Mouse (Mus musculus): ENCODE measurements around the gene Pxt1.

The Pxt1 gene

DNA sequence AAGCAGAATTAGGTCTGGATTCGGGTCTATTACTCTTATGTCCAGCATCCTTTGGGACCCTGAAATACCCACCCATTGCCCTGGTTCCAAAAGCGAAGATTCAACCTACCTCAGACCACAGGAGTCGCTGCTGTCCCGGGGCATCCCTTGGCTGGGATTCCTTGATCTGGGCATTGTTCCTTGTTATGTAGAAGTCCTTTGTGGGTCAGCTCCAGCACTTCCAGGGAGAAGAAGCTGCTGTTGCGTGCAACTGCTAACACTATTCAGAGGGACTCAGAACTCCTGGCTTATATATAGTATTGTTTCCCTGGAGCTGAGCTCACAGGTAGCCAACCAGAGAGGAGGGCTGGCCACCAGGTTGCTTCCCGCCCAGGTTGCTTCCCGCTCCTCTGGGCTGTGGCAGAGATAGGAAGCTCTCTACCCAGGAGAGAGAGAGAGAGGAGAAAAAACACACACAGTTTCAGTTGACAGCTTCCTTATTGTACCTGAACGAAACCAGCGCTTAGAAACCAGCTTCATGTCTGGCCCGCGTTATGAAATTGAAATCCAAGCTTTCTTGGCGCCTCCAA lies 28.5 kb downstream of the Pxt1 start, which contains the start of gene 4930539E08Rik:
Gene 4930539E08Rik (minus strand): TSS at position 265 of the 569 bp plus-strand sequence.
- in situ Hi-C loops (cut with MboI, MseI), result no loop called here

DNA sequence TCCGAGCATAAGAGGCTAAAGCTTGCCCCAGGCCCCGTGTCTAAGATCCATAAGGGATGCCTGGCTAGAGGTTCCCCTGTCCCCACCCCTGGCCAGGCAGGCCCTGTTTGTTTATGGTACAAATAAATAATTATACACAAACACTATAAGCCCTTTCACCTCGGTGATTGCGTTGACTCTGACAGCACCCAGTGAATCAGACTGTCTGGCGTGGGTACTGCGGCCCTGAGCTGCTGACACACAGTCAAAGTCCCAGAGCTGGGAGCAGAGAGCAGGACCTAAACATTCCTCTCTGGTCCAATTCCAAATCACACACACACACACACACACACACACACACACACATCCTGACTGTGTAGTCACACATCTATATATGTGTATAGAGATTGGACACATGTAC lies 29.7 kb downstream of the Pxt1 start:
- in situ Hi-C loops (cut with MboI, MseI), result no loop called here

DNA sequence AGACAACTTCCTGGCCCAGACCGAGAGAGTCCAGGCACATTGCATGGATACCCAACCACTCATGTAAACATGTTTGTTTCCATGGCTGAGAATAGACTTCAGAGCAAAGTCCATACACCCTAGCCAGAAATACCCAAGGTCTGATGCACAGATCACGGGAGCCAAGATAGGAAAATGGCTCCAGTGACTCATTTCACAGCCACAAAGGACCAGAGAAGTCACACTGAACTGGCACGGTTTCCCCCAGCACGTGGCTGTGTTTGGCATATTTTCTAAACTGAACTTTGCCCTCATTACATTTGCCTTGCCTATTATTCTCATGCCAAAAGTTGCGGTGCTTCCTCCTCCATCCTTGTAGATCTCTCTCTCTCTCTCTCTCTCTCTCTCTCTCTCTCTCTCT lies 30.4 kb downstream of the Pxt1 start:
- in situ Hi-C loops (cut with MboI, MseI), result no loop called here

- in situ Hi-C loops (cut with MboI, MseI), result no loop called here
Measured at GRCm38 (mm10) chr17:28910139-28910538, 33.5 kb downstream of the Pxt1 start.

GRCm38 (mm10) chr17:28909252-28909941 lies 34.2 kb downstream of the Pxt1 start:
- in situ Hi-C loops (cut with MboI, MseI), result no loop called here

DNA sequence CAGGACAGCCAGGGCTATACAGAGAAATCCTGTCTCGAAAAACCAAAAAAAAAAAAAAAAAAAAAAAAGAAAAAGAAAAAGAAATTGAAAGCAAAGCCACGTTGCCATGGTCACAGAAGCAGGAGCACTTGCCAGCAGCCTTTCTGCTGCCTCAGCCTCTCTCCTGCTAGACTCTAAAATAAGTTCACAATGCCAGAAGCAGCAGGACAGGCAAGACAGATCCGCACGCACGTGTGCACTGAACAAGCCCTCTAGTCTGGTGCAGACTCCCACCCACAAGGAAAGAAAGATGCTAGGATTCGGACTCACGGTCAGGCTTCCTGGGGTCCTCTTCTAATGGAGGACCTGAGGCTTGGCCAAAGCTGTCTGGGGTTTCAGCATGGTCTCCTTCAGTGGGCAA lies 35.7 kb downstream of the Pxt1 start:
- in situ Hi-C loops (cut with MboI, MseI), result no loop called here

- in situ Hi-C loops (cut with MboI, MseI), result no loop called here
Measured at GRCm38 (mm10) chr17:28905377-28905916, 38.2 kb downstream of the Pxt1 start.

GRCm38 (mm10) chr17:28904546-28905376 lies 38.9 kb downstream of the Pxt1 start:
- in situ Hi-C loops (cut with MboI, MseI), result no loop called here

DNA sequence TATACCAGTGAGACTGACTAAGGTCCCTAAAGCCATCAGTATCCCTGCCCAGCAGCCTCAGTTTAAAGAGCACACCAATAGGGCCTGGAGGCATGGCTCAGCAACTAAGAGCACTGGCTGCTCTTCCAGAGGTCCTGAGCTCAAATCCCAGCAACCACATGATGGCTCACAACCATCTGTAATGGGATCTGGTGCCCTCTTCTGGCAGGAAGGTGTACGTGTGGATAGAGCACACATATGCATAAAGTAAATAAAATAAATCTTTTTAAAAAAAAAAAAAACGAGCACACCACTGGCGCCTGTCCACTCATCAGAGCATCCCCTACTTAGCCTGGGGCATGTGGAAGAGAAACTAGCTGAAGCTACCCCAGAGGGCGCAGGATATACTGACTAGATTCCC lies 42.1 kb downstream of the Pxt1 start:
- in situ Hi-C loops (cut with MboI, MseI), result no loop called here

GRCm38 (mm10) chr17:28899427-28899826 lies 44.2 kb downstream of the Pxt1 start:
- in situ Hi-C loops (cut with MboI, MseI), result no loop called here

GRCm38 (mm10) chr17:28898249-28898648 lies 45.4 kb downstream of the Pxt1 start:
- in situ Hi-C loops (cut with MboI, MseI), result no loop called here

- in situ Hi-C loops (cut with MboI, MseI), result no loop called here
Measured at GRCm38 (mm10) chr17:28897817-28898216, 45.8 kb downstream of the Pxt1 start.

GRCm38 (mm10) chr17:28896095-28896780 lies 47.4 kb downstream of the Pxt1 start:
- in situ Hi-C loops (cut with MboI, MseI), result no loop called here

DNA sequence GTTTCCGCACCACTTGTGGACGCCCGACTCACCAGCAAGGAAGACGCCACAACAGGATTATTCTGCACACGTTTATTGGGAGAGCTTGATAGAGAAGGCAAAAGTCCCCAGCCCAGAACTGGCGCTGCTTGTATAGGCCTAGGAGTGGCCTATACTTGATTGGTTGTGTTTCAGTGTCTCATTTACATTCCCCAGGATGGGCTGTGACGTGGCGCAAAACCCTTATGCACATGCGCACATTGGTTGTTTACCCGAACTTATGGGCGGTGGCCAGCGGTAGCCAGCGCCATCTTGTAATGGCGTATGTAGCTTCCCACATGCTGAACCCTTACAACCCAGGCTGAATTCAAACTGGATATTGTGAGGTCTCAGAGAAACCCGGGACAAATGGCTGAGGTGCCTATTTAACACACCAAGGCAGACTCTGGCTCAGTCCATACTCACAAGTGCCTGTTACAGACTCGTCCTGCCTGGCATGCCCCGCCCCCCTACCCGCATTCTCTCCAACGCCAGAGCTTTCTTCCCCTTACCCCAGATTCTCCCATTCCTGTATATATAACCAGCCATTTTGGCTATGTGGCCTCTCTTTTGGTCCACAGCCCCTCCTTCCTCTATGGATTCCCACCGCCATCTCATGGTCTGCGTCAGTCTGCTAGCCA lies 48.3 kb downstream of the Pxt1 start:
- in situ Hi-C loops (cut with MboI, MseI), result no loop called here

DNA sequence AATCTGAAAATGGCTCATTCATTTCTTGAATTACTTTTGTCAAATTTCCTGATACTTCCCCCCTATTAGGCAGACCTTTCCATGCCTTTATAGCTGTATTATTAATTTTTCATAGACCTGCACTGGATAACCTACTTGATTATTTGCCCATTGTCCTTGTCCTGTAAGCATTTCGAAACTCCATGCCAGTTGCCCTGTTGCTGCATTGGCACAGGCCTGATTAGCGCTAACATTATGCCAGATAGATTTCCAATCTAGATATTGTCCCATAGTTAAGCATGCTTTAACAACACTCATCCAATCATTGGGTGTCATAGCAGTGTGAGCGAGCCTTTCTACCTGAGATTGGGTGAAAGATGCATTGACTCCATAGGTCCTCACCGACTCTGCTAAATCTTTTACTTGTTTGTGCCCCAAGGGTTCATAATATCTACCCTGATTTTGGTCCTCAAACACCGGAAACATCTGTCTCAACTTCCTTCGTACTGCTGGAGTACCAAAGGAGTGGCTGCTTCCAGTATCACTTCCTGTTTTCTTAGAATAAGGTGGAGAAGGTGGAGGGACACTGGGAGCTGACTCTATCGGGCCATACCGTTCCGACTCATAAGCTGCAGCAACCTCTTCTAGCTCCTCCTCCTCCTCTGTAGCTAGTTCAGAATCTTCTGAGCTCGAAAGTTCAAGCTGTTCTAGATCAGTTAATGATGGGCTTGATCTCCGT lies 49.4 kb downstream of the Pxt1 start:
- in situ Hi-C loops (cut with MboI, MseI), result no loop called here

DNA sequence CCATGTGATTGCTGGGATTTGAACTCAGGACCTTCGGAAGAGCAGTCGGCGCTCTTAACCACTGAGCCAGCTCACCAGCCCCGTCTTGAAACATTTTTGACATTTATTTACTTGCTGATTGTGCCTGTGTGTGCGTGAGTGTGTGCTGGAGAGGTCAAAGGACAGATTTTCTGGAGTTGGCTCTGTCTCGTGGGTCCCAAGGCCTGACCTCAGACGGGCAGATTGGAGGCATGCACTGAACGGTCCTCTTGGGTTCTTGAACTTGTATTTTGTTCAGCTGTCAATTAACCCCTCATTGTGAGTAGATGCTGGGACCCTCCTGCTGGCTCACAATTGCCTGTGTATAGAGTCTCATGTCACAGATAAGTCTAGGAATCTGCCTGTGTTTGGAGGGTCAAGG lies 57.4 kb downstream of the Pxt1 start:
- in situ Hi-C loops (cut with MboI, MseI), result no loop called here

GRCm38 (mm10) chr17:28885231-28885630 lies 58.4 kb downstream of the Pxt1 start:
- in situ Hi-C loops (cut with MboI, MseI), result no loop called here

Data from T-helper 2 cell (primary cell).